Mouse (Mus musculus) heart, adult 2 months (tissue): ENCODE data around the gene Ppp1cb. TPM values are rescaled to one million over a fixed set of nuclear protein-coding genes. Genes with fewer than 3 reads are reported as not detected.

Experiments
- DNase-seq, 2 experiments: peaks; one replicate each; pipeline ENCODE4 v3.0.0; 2021
- H3K27ac ChIP-seq: fragments of 200-600 bp; 2 replicates; pipeline ENCODE4 v1.8.1; 2022
- H3K27me3 ChIP-seq: fragments of 200-500 bp; 2 replicates; pipeline ENCODE4 v1.6.1; 2012; ENCODE audit warnings: mild to moderate bottlenecking, low read length, inconsistent platforms, mixed read lengths; ENCODE audit not compliant: control insufficient read depth, insufficient read depth
- H3K36me3 ChIP-seq: fragments of 200-500 bp; 2 replicates; pipeline ENCODE4 v1.6.1; 2012; ENCODE audit warnings: low read length, inconsistent platforms; ENCODE audit not compliant: control insufficient read depth, insufficient read depth
- H3K4me1 ChIP-seq: fragments of 200-500 bp; 2 replicates; pipeline ENCODE4 v1.6.1; 2011; ENCODE audit warnings: low read length; ENCODE audit not compliant: control insufficient read depth, insufficient read depth
- H3K4me3 ChIP-seq: fragments of 200-600 bp; 2 replicates; pipeline ENCODE4 v1.8.1; 2022
- H3K79me2 ChIP-seq: fragments of 200-500 bp; replicated peaks from 2 replicates; pipeline ENCODE4 v1.6.1; 2012; ENCODE audit warnings: mild to moderate bottlenecking, inconsistent platforms, low read length, moderate library complexity, mixed read lengths; ENCODE audit not compliant: control insufficient read depth, insufficient read depth
- H3K9ac ChIP-seq: fragments of 200-500 bp; 2 replicates; pipeline ENCODE4 v1.6.1; 2012; ENCODE audit warnings: low read depth, mild to moderate bottlenecking, control low read depth, inconsistent platforms, low read length, mixed read lengths
- CTCF ChIP-seq: fragments of 200-600 bp; IDR thresholded peaks from 2 replicates; pipeline ENCODE4 v1.8.1; 2022; ENCODE audit warnings: antibody characterized with exemption, mild to moderate bottlenecking, moderate library complexity
- EP300 ChIP-seq: fragments of 200-500 bp; IDR thresholded peaks from 2 replicates; pipeline ENCODE4 v1.6.1; 2011; ENCODE audit warnings: low read depth, low read length, control low read depth; ENCODE audit not compliant: insufficient read depth
- POLR2A ChIP-seq: fragments of 200-500 bp; IDR thresholded peaks from 2 replicates; pipeline ENCODE4 v1.6.1; 2011; ENCODE audit warnings: mild to moderate bottlenecking, low read depth, low read length, control low read depth; ENCODE audit not compliant: insufficient read depth
- WGBS: fragments of 180-500 bp; shearing (Covaris S2); methylation state at CpG from one replicate; pipeline ENCODE4 v1.1.7; 2018; 5-methylcytosine and 5-hydroxymethylcytosine counted together
- intact Hi-C: fragments of 180-260 bp; cut with DNase I; formaldehyde crosslinking; loops from one replicate; pipeline ENCODE4 v1.15.1; 2025
- polyA plus RNA-seq: library from polyadenylated mRNA; depleted of rRNA; stranded (reverse); fragments of >200 nt; gene quantifications from 2 replicates; pipeline ENCODE4 v1.2.3, GENCODE M21; 2012
- total RNA-seq, 2 experiments: library from RNA; stranded (reverse); gene quantifications; 2 replicates each; pipeline ENCODE4 v1.2.3; 2021

The Ppp1cb gene
- total and polyA plus RNA-seq, 3 experiments: 82.1 to 471 (median 423) TPM

DNA sequence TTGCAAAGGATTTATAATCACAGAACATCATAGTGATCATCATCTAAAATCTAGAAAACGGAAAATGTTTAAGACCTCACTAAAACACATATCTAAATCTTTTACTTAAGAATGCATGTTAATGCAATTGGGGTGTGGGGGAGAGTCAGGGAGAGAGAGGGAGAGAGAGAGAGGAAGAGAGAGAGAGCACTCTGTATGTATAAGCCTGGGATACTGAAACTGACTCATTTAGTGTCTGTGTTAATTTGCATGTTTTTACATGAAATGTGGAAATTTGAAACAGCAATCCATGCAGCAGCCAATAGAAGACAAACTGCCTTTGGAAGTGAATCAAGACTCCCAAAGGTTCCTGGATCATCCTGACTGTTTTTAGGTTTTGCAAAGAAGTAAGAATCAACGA lies 45.1 kb upstream of the Ppp1cb start:
- no peak for DNase-seq
- H3K4me3 ChIP-seq: no peak overlapping the region
- H3K9ac ChIP-seq: no peak overlapping the region
- WGBS: 66% methylated on average over 2 of the region's 2 CpGs
- TF ChIP-seq EP300: no peak
- no peaks in the 10 kb centered on the region for H3K27me3 ChIP-seq
- H3K36me3 ChIP-seq: peaks cover 15% of the 10 kb centered on the region
- H3K4me1 ChIP-seq: peaks cover 34% of the 10 kb centered on the region
- peak overlapping the region; percentile 79 for H3K27ac ChIP-seq
- no peaks in the 10 kb centered on the region for H3K79me2 ChIP-seq
- intact Hi-C loops: loop anchor here (2.0 kb wide), 1 partner anchor 59 kb away; no protein-coding TSS in a partner anchor

DNA sequence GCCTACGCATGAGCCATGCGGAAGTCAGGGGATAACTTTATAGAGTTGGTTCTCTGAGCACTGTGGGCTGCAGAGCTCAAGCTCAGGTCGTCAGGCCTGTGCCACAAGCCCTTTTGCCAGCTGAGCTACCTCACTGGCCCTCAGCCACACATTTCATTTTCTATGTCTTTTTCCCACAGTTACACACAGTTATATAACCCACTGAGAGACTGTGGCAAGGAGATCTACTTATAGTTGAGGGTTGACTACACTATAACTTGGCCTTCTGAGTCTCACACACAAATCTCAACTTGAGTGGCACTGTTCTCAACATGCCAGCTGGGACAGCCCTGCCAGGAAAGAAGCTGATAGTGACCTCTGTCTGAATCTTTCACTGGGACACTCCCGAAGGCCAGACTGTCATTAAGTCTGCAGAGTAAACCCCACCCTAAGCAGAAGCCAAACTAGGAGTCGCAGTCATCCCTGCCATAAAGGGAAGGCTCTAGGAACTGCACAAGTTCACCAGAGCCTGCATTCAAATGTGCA lies 44.1 kb upstream of the Ppp1cb start:
- H3K4me3 ChIP-seq: no peak overlapping the region
- peaks cover 14% of the 10 kb centered on the region for H3K36me3 ChIP-seq
- H3K79me2 ChIP-seq: no peaks in the 10 kb centered on the region
- intact Hi-C loops: no loop called here
- WGBS: 52% methylated on average over 5 of the region's 5 CpGs
- H3K27ac ChIP-seq: peak overlapping the region; percentile 57
- peaks cover 31% of the 10 kb centered on the region for H3K4me1 ChIP-seq
- TF ChIP-seq POLR2A (no peak), EP300 (0 out of 2 replicates have a peak, but pooled peaks have one; percentile 37), CTCF (0 out of 2 replicates have a peak, but pooled peaks have one; percentile 8)
- no peaks in the 10 kb centered on the region for H3K27me3 ChIP-seq
- DNase-seq: peak in 1 of 2 experiments; percentile 43
- no peak overlapping the region for H3K9ac ChIP-seq

DNA sequence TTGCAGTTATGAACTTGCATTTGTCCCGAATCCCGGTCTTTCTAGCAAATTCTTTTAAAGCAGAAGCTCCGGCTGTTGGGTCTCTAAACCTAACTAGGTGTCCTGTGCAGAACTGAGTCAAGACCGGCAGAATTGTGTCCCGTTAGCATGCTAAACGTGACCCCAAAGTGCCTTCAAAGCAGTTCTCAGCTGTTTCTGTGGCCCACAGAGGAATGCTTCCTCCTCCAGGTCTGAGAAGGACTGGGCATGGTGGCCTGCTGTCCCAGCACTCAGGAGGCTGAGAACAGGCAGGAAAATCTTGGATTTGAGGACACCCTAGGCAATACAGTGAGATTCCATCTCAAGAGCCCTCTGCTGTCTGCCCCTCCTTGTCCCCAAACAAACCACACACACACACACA lies 43.1 kb upstream of the Ppp1cb start:
- TF ChIP-seq CTCF (no peak), EP300 (no peak), POLR2A (no peak)
- WGBS: 93% methylated on average over 6 of the region's 6 CpGs
- DNase-seq: no peak
- H3K9ac ChIP-seq: no peak overlapping the region
- no peaks in the 10 kb centered on the region for H3K27me3 ChIP-seq
- no peak overlapping the region for H3K27ac ChIP-seq
- peaks cover 13% of the 10 kb centered on the region for H3K36me3 ChIP-seq
- H3K79me2 ChIP-seq: no peaks in the 10 kb centered on the region
- peaks cover 31% of the 10 kb centered on the region for H3K4me1 ChIP-seq
- H3K4me3 ChIP-seq: no peak overlapping the region
- intact Hi-C loops: no loop called here

DNA sequence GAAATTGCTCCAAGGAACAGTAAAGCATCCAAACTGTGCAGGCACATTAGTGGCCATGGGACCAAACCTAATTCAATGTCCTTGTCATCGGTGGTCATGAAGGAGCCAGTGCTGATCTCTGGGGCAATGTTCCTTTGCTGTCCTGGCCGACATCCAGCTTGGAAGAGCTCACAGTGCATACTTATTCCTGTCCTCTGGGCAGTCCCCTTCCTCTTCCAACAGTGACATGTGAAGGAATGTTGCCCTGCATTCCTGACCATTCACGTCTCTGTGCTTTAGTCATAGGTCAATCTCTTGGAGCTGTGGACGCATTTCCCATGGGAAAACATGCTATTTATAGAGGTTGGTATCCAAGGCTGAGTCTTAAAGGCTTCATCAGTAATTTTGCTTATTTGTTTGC lies 41.8 kb upstream of the Ppp1cb start:
- intact Hi-C loops: loop anchor here (2.0 kb wide), 2 partner anchors 42 to 94 kb away; partner anchors contain the start of gene Ppp1cb
- Histone ChIP-seq H3K4me1 (peaks cover 26% of the 10 kb centered on the region), H3K9ac (no peak overlapping the region), H3K27me3 (no peaks in the 10 kb centered on the region), H3K4me3 (no peak overlapping the region), H3K79me2 (no peaks in the 10 kb centered on the region), H3K27ac (peak overlapping the region; percentile 90), H3K36me3 (peaks cover 13% of the 10 kb centered on the region)
- DNase-seq: peak; percentile 70 to 86
- TF ChIP-seq CTCF (no peak), EP300 (peak; percentile 98), POLR2A (0 out of 2 replicates have a peak, but pooled peaks have one; percentile 21)
- WGBS: 5% methylated on average over 4 of the region's 4 CpGs

DNA sequence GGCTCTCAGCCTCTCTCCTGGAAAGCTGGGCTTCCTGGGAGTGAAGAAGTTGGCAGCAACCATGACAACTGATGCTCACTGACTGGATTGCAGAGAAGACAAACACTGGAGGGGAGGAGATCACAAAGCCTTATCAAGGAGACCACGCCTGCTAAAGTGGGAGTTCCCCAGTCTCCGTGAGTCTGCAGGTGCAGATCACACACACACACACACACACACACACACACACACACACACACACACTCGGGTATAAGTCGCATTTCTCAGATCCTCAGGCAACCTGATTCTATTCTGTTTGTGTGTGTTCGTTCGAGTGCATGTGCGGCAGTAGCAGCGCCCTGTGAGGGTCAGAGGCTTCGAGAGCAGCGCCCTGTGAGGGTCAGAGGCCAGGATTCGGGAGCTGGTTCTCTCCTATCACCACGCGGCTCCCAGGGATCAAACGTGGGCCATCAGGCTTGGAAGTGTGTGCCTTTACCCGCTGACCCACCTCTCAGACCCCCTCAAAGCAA lies 36.5 kb upstream of the Ppp1cb start:
- H3K27ac ChIP-seq: no peak overlapping the region
- H3K9ac ChIP-seq: no peak overlapping the region
- TF ChIP-seq POLR2A: no peak
- TF ChIP-seq CTCF: no peak
- TF ChIP-seq EP300: no peak
- H3K27me3 ChIP-seq: no peaks in the 10 kb centered on the region
- no peak for DNase-seq
- H3K4me1 ChIP-seq: peaks cover 3% of the 10 kb centered on the region
- peaks cover 2% of the 10 kb centered on the region; the same call in 1 of the 2 replicates for H3K36me3 ChIP-seq
- no peaks in the 10 kb centered on the region for H3K79me2 ChIP-seq
- no peak overlapping the region for H3K4me3 ChIP-seq
- WGBS: 50% methylated on average over 15 of the region's 15 CpGs
- intact Hi-C loops: no loop called here

DNA sequence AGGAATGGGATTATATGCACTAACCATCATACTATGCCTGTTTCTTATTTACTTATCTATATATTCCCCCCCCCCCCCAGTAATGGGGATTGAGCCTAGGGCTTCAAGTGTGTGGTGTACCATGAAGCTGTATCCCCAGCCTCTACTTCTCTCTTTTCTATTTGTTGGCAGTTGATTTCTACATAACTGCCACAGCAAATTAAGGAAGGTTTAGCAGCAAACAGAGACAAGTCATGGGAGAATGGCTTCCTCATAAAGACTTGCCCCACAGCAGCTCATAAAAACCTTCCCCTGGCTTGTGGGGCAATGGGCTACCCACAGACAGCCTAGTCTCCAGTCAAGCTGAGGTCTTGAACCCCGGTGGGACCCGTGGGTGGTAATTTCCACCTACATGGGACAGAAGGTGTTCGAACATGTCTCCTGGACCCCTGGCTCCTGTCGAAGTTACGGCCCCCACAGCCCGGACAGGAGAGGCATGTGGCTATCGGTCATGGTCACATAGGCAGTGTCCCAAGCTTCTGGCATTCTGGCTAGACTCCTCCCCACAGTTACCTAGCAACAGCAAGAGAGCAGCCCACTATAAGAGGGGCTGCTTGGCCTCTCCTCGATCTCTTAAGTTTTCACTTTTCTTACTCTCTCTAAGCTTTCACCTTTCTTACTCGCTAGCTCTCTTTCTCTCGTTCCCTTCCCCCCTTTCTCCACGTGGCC lies 35.1 kb upstream of the Ppp1cb start:
- TF ChIP-seq EP300: no peak
- no peak overlapping the region for H3K9ac ChIP-seq
- H3K4me3 ChIP-seq: no peak overlapping the region
- no peak for DNase-seq
- no peaks in the 10 kb centered on the region for H3K79me2 ChIP-seq
- H3K36me3 ChIP-seq: no peaks in the 10 kb centered on the region
- no peak overlapping the region for H3K27ac ChIP-seq
- intact Hi-C loops: no loop called here
- peaks cover 2% of the 10 kb centered on the region for H3K4me1 ChIP-seq
- 82% methylated on average over 11 of the region's 11 CpGs for WGBS
- H3K27me3 ChIP-seq: no peaks in the 10 kb centered on the region
